Mouse (Mus musculus): ENCODE measurements at regions not wholly inside any gene's neighbourhood (a gene's known extent, or its start where the extent isn't known, plus 50 kb on each side); places are given as distances from the start of the nearest gene placed in this dataset.

DNA sequence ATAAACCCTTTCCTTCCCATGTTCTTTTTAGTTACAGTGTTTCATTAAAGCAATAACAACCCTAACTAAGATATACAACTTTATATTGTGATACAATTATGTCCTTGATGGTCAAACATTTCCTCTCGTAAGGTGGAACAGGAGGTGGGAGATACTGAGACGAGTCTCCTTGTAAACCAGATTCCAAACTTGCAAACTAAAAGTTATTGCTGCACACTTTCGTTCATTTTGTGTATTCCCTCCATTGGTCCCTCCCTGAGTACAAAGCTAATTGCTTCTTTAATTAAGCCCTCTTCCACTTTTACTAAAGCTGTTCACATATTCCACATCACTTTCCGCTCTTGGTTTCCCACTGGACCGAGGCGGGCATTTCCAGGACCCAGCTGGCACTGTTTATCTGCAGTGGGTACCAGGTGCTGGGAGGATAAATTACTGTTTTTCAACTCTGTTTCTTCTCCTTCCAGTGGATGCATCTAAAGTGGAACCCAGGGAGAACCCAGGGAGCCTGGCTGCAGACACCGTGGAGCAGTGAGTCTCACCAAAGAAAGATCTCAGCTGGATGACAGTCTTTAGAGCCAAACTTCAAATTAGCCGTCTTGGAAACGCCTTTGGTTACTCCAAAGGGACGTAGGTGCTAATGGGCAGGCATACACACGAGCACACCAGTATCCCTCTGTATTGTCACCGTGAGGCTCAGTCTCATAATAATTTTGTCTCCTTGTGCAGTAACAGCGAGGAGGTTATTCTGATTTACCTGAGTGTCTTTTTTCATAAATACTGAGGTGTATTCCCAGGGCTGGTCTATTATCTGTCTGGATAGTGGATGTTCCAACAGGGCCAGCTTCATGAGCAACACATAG lies 95.5 kb upstream of the Cpsf6 start:
- H3K27me3 ChIP-seq (ENCODE audit: control insufficient read depth, insufficient read depth, low read length), result no peaks in the 10 kb centered on the region
- 82% methylated on average over 13 of the region's 13 CpGs for WGBS
- no peak overlapping the region for H3K9ac ChIP-seq (ENCODE audit: low read length)
- H3K4me2 ChIP-seq (ENCODE audit: low read length), result no peak overlapping the region
- H3K4me1 ChIP-seq (ENCODE audit: control insufficient read depth in 2 of 2, insufficient read depth in 2 of 2, low read length in 2 of 2), result peaks cover 0 to 2% of the 10 kb centered on the region in 2 experiments; a peak in 1 of 4 replicates
- no peak overlapping the region for H3K27ac ChIP-seq (replicated peaks in 1 of 2; ENCODE audit: control insufficient read depth in 1 of 2, insufficient read depth in 1 of 2, low read depth in 2 of 2, low read length in 2 of 2)
- 0 out of 2 replicates have a peak, but pooled peaks cover 10% of the 10 kb centered on the region for H3K9me3 ChIP-seq (ENCODE audit: control insufficient read depth, low read length)
- H3K4me3 ChIP-seq (ENCODE audit: control insufficient read depth in 1 of 2, insufficient read depth in 1 of 2, low read depth in 1 of 2, low read length in 2 of 2), result no peak overlapping the region
- ATAC-seq (ENCODE audit: insufficient number of reproducible peaks, insufficient read depth, low FRiP score, low read depth), result no peak
- H3K36me3 ChIP-seq (ENCODE audit: control insufficient read depth, insufficient read depth, low read length), result no peaks in the 10 kb centered on the region

DNA sequence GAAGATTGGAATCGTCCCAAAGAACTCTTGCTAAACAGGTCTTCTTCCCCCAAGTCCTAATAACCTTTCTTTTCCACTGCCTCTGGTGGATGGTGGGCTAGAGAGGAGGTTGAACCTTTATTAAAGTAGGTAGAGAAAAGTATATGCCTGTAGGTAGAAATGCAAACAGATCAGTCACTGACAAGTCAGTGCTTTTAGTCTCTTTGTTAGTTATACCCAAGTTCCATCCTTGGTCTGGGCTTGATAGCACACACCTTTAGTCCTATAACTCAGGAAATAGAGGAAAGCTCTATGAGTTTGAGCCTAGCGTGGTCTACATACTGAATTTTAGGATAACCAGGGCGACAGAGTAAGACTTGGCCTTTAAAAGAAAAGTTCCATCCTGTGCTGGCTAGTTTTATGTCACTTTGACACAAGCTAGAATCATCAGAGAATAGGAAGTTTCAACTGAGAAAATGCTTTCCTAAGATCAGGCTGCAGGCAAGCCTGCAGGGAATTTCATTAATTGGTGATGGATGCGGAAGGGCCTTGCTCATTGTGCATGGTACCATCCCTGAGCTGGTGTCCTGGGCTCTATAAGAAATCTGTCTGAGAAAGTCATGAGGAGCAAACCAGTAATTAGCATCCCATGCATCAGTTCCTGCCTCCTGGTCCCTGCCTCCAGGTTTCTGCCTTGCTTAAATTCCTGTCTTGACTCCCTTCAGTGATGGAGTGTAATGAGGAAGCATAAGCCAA lies 94.7 kb upstream of the Cpsf6 start:
- H3K9ac ChIP-seq (ENCODE audit: low read length), result no peak overlapping the region
- H3K4me3 ChIP-seq (ENCODE audit: control insufficient read depth in 1 of 2, insufficient read depth in 1 of 2, low read depth in 1 of 2, low read length in 2 of 2), result no peak overlapping the region
- 0 out of 2 replicates have a peak, but pooled peaks cover 10% of the 10 kb centered on the region for H3K9me3 ChIP-seq (ENCODE audit: control insufficient read depth, low read length)
- peaks cover 0 to 2% of the 10 kb centered on the region in 2 experiments; a peak in 1 of 4 replicates for H3K4me1 ChIP-seq (ENCODE audit: control insufficient read depth in 2 of 2, insufficient read depth in 2 of 2, low read length in 2 of 2)
- no peak for ATAC-seq (ENCODE audit: insufficient number of reproducible peaks, insufficient read depth, low FRiP score, low read depth)
- no peaks in the 10 kb centered on the region for H3K27me3 ChIP-seq (ENCODE audit: control insufficient read depth, insufficient read depth, low read length)
- H3K4me2 ChIP-seq (ENCODE audit: low read length), result no peak overlapping the region
- 80% methylated on average over 4 of the region's 4 CpGs for WGBS
- H3K27ac ChIP-seq (replicated peaks in 1 of 2; ENCODE audit: control insufficient read depth in 1 of 2, insufficient read depth in 1 of 2, low read depth in 2 of 2, low read length in 2 of 2), result no peak overlapping the region
- no peaks in the 10 kb centered on the region for H3K36me3 ChIP-seq (ENCODE audit: control insufficient read depth, insufficient read depth, low read length)

DNA sequence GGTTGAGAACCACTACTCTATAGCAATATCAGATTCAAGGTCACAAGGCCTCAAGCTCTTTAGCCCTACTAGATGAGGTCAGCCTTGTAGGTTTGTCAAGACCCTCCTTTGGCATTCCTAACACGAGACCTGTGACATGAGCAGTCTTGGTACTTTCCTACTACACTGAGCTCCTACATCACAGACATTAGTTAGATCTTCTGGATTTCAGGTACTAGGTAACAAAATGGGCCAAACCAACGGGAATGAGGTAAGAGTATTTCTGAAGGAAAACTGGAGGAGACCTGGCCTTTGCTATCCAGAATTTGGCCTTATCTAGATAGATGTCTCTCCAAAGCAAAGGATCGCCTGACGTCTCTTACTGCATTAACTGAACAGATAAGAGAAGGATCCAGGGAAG lies 93.7 kb upstream of the Cpsf6 start:
- H3K36me3 ChIP-seq (ENCODE audit: control insufficient read depth, insufficient read depth, low read length), result no peaks in the 10 kb centered on the region
- WGBS, result 82% methylated on average over 4 of the region's 4 CpGs
- no peak overlapping the region for H3K9ac ChIP-seq (ENCODE audit: low read length)
- H3K4me3 ChIP-seq (ENCODE audit: control insufficient read depth in 1 of 2, insufficient read depth in 1 of 2, low read depth in 1 of 2, low read length in 2 of 2), result no peak overlapping the region
- H3K4me2 ChIP-seq (ENCODE audit: low read length), result no peak overlapping the region
- no peaks in the 10 kb centered on the region for H3K27me3 ChIP-seq (ENCODE audit: control insufficient read depth, insufficient read depth, low read length)
- no peak for ATAC-seq (ENCODE audit: insufficient number of reproducible peaks, insufficient read depth, low FRiP score, low read depth)
- 0 out of 2 replicates have a peak, but pooled peaks cover 10% of the 10 kb centered on the region for H3K9me3 ChIP-seq (ENCODE audit: control insufficient read depth, low read length)
- H3K4me1 ChIP-seq (ENCODE audit: control insufficient read depth in 2 of 2, insufficient read depth in 2 of 2, low read length in 2 of 2), result peaks cover 0 to 2% of the 10 kb centered on the region in 2 experiments; a peak in 1 of 4 replicates
- no peak overlapping the region for H3K27ac ChIP-seq (replicated peaks in 1 of 2; ENCODE audit: control insufficient read depth in 1 of 2, insufficient read depth in 1 of 2, low read depth in 2 of 2, low read length in 2 of 2)

DNA sequence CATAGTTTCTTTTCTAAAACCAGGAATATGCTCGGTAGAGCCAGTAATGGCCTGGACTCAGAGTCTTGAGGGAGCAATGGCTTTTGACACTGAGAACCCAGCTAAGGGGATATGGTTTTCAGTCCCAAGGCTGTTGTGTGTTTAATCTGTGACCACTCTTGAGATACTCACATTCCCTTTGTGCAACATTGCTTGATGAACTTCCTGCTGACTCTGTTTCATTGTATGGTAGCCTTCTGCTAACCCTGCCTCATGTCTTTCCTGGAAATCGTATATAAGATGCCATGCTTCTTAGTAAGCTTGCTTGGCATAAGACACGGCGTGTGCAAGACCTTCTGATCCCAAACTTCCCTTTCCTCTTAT lies 92.7 kb upstream of the Cpsf6 start:
- no peak for ATAC-seq (ENCODE audit: insufficient number of reproducible peaks, insufficient read depth, low FRiP score, low read depth)
- Histone ChIP-seq H3K4me1 (ENCODE audit: control insufficient read depth in 2 of 2, insufficient read depth in 2 of 2, low read length in 2 of 2) (peaks cover 0 to 2% of the 10 kb centered on the region in 2 experiments; a peak in 1 of 4 replicates), H3K27ac (replicated peaks in 1 of 2; ENCODE audit: control insufficient read depth in 1 of 2, insufficient read depth in 1 of 2, low read depth in 2 of 2, low read length in 2 of 2) (no peak overlapping the region), H3K4me3 (ENCODE audit: control insufficient read depth in 1 of 2, insufficient read depth in 1 of 2, low read depth in 1 of 2, low read length in 2 of 2) (no peak overlapping the region), H3K9ac (ENCODE audit: low read length) (no peak overlapping the region), H3K4me2 (ENCODE audit: low read length) (no peak overlapping the region), H3K27me3 (ENCODE audit: control insufficient read depth, insufficient read depth, low read length) (no peaks in the 10 kb centered on the region), H3K9me3 (ENCODE audit: control insufficient read depth, low read length) (0 out of 2 replicates have a peak, but pooled peaks cover 10% of the 10 kb centered on the region), H3K36me3 (ENCODE audit: control insufficient read depth, insufficient read depth, low read length) (no peaks in the 10 kb centered on the region)
- 71% methylated on average over 4 of the region's 4 CpGs for WGBS

DNA sequence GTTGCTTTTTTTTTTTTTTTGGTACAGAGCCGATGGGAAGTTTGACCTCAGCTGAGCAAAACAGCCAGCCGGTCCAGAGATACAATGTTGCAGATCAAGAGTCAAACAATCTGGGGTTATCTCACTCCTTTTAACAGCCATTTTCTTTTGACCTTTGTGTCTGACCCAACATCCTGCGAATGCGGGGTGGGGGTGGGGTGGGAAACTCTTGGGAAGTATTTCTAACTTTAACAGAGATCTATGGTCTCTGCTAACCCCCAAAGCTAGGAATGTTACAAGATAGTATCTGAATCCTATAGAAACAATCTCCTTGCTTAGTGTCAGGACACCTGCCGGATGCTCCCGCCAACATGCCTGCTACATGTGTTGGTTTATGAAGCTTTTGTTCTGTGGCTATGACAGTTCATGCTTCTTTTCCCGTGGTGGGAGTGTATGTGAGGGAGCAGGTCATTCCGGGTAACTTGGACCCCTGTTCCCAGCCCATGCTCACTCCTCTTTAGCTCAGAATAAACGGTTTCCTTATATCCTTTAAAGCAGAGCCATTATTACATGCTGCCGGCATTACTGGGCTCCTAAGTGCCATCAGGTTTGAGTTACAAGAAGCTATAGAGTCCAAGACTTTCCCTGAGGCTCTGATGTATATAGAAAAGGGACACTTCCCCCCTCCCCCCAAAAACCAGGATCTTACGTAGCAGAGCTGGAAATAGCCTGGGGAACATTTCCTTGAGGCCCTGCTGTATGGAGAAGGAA lies 92.2 kb upstream of the Cpsf6 start:
- H3K27ac ChIP-seq (replicated peaks in 1 of 2; ENCODE audit: control insufficient read depth in 1 of 2, insufficient read depth in 1 of 2, low read depth in 2 of 2, low read length in 2 of 2), result no peak overlapping the region
- no peak for ATAC-seq (ENCODE audit: insufficient number of reproducible peaks, insufficient read depth, low FRiP score, low read depth)
- 43% methylated on average over 11 of the region's 11 CpGs for WGBS
- no peak overlapping the region for H3K4me3 ChIP-seq (ENCODE audit: control insufficient read depth in 1 of 2, insufficient read depth in 1 of 2, low read depth in 1 of 2, low read length in 2 of 2)
- 0 out of 2 replicates have a peak, but pooled peaks cover 10% of the 10 kb centered on the region for H3K9me3 ChIP-seq (ENCODE audit: control insufficient read depth, low read length)
- no peak overlapping the region for H3K9ac ChIP-seq (ENCODE audit: low read length)
- no peak overlapping the region for H3K4me2 ChIP-seq (ENCODE audit: low read length)
- H3K27me3 ChIP-seq (ENCODE audit: control insufficient read depth, insufficient read depth, low read length), result no peaks in the 10 kb centered on the region
- H3K36me3 ChIP-seq (ENCODE audit: control insufficient read depth, insufficient read depth, low read length), result no peaks in the 10 kb centered on the region
- H3K4me1 ChIP-seq (ENCODE audit: control insufficient read depth in 2 of 2, insufficient read depth in 2 of 2, low read length in 2 of 2), result peaks cover 0 to 2% of the 10 kb centered on the region in 2 experiments; a peak in 1 of 4 replicates

DNA sequence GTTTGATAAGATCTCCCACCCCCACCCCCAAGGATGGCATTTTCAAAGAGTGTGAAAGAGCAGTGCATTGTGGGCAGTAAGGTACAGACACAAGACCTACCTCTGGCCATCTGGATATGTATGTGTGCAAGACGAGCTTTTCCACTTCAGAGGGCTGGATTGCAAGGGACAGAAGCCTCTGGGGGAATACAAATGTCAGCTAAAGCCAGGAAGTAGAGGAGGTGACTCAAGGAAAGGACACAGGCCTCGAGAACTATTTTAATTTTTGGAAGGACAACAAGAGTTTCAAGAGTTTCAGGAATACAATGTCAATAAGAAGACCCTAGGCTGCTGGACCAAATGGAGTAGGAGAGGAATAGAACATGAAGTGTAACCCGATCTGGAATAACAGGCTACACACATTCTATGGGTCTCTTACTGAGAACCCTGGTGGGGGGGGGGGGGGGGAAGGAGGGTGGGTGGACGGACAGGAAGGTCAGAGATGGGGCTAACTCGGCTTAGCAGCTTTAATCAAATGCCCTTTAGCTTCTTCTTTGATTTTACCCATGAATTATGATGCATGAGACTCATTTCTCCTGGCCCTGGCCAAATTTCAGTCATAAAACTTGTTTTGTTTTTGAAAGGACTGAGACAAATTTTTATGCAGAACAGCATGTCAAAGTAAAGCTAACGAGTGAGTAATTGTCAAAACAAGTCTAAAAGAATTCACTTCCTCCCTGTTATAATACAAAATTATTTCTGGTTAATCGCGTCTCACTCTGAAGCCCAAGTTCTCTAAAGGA lies 91.4 kb upstream of the Cpsf6 start:
- no peak overlapping the region for H3K27ac ChIP-seq (replicated peaks in 1 of 2; ENCODE audit: control insufficient read depth in 1 of 2, insufficient read depth in 1 of 2, low read depth in 2 of 2, low read length in 2 of 2)

More for the DNA sequence above, 91.4 kb upstream of the Cpsf6 start:
- H3K36me3 ChIP-seq (ENCODE audit: control insufficient read depth, insufficient read depth, low read length), result no peaks in the 10 kb centered on the region
- H3K4me3 ChIP-seq (ENCODE audit: control insufficient read depth in 1 of 2, insufficient read depth in 1 of 2, low read depth in 1 of 2, low read length in 2 of 2), result no peak overlapping the region
- ATAC-seq (ENCODE audit: insufficient number of reproducible peaks, insufficient read depth, low FRiP score, low read depth), result no peak
- H3K27me3 ChIP-seq (ENCODE audit: control insufficient read depth, insufficient read depth, low read length), result no peaks in the 10 kb centered on the region
- 38% methylated on average over 8 of the region's 8 CpGs for WGBS
- H3K4me1 ChIP-seq (ENCODE audit: control insufficient read depth in 2 of 2, insufficient read depth in 2 of 2, low read length in 2 of 2), result peaks cover 0 to 2% of the 10 kb centered on the region in 2 experiments; a peak in 1 of 4 replicates
- 0 out of 2 replicates have a peak, but pooled peaks cover 10% of the 10 kb centered on the region for H3K9me3 ChIP-seq (ENCODE audit: control insufficient read depth, low read length)
- no peak overlapping the region for H3K9ac ChIP-seq (ENCODE audit: low read length)
- H3K4me2 ChIP-seq (ENCODE audit: low read length), result no peak overlapping the region
